Mouse (Mus musculus) lung, adult 2 months (tissue): ENCODE measurements around the gene Grin2b.

Experiments
- CTCF ChIP-seq: fragments of 200-500 bp; IDR thresholded peaks from 2 replicates; pipeline ENCODE4 v1.5.1; 2011; ENCODE audit warnings: mild to moderate bottlenecking, low read length, control low read depth; ENCODE audit not compliant: insufficient read depth
- POLR2A ChIP-seq: fragments of 200-500 bp; IDR thresholded peaks from 2 replicates; pipeline ENCODE4 v1.6.1; 2011; ENCODE audit warnings: low read depth, mild to moderate bottlenecking, control low read depth, low read length, borderline replicate concordance; ENCODE audit errors: extremely low read depth

- TF ChIP-seq CTCF (no peak), POLR2A (no peak)
Observed at GRCm38 (mm10) chr6:135832041-135832440, 341.3 kb downstream of the Grin2b start.
